Mouse (Mus musculus) liver, postnatal 0 days (tissue): ENCODE data around the gene Gata3. TPM values are rescaled to one million over a fixed set of nuclear protein-coding genes. Genes with fewer than 3 reads are reported as not detected.
A peak's percentile ranks its signal among the peaks of the same experiment; 100 is the strongest.

Experiments used
- ATAC-seq: fragments of 200-750 bp; cut with Nextera tagmentation; 2 replicates; pipeline ENCODE4 v1.8.0; 2017; ENCODE audit warnings: mild to moderate bottlenecking, moderate library complexity
- DNase-seq: peaks from one replicate; pipeline ENCODE4 v3.0.0-alpha.2; 2016
- H3K27ac ChIP-seq: fragments of 300-500 bp; sonication (generic); 2 replicates; pipeline ENCODE4 v1.5.1; 2014; ENCODE audit warnings: antibody characterized with exemption, moderate library complexity, mild to moderate bottlenecking, low read depth
- H3K27me3 ChIP-seq: fragments of 300-500 bp; sonication (generic); 2 replicates; pipeline ENCODE4 v1.6.1; 2014; ENCODE audit warnings: low read length, control low read depth, mixed read lengths; ENCODE audit not compliant: insufficient read depth
- H3K36me3 ChIP-seq: fragments of 300-500 bp; sonication (generic); replicated peaks from 2 replicates; pipeline ENCODE4 v1.6.1; 2014; ENCODE audit warnings: mild to moderate bottlenecking, control low read depth, low read length, moderate library complexity, mixed read lengths; ENCODE audit not compliant: insufficient read depth
- H3K4me1 ChIP-seq: fragments of 300-500 bp; sonication (generic); 2 replicates; pipeline ENCODE4 v1.6.1; 2014; ENCODE audit warnings: antibody characterized with exemption, mild to moderate bottlenecking, control low read depth; ENCODE audit not compliant: insufficient read depth
- H3K4me2 ChIP-seq: fragments of 300-500 bp; sonication (generic); 2 replicates; pipeline ENCODE4 v1.6.1; 2014; ENCODE audit warnings: low read depth, mild to moderate bottlenecking, low read length, moderate library complexity, mixed read lengths
- H3K4me3 ChIP-seq: fragments of 300-500 bp; sonication (generic); 2 replicates; pipeline ENCODE4 v1.5.1; 2014; ENCODE audit warnings: low read depth, low read length
- H3K9ac ChIP-seq: fragments of 300-500 bp; sonication (generic); replicated peaks from 2 replicates; pipeline ENCODE4 v1.6.1; 2014; ENCODE audit warnings: mild to moderate bottlenecking, moderate library complexity
- H3K9me3 ChIP-seq: fragments of 300-500 bp; sonication (generic); 2 replicates; pipeline ENCODE4 v1.6.1; 2016; ENCODE audit warnings: mild to moderate bottlenecking, control low read depth, low read length, mixed read lengths
- CTCF ChIP-seq: sonication (generic); IDR thresholded peaks from 2 replicates; pipeline ENCODE4 v1.5.1; 2016; ENCODE audit warnings: antibody characterized with exemption, low read depth
- EP300 ChIP-seq: IDR thresholded peaks from 2 replicates; pipeline ENCODE4 v1.6.1; 2016; ENCODE audit warnings: antibody characterized with exemption, low read depth, mild to moderate bottlenecking
- WGBS: fragments of 180-500 bp; shearing (Covaris S2); extraction: QIAGEN DNeasy Blood & Tissue Kit; methylation state at CpG from one replicate; pipeline ENCODE4 v1.1.7; 2014; ENCODE audit not compliant: insufficient replicate concordance; 5-methylcytosine and 5-hydroxymethylcytosine counted together
- polyA plus RNA-seq: library from polyadenylated mRNA; unstranded; fragments of >200 nt; fragmentation: Nextera tagmentation; extraction: Ambion mirVana; gene quantifications from 2 replicates; pipeline ENCODE4 v1.2.1, GENCODE M21; 2015

Gata3 gene
- polyA plus RNA-seq, 1 experiment from 2014 or later = 1.3 TPM

DNA sequence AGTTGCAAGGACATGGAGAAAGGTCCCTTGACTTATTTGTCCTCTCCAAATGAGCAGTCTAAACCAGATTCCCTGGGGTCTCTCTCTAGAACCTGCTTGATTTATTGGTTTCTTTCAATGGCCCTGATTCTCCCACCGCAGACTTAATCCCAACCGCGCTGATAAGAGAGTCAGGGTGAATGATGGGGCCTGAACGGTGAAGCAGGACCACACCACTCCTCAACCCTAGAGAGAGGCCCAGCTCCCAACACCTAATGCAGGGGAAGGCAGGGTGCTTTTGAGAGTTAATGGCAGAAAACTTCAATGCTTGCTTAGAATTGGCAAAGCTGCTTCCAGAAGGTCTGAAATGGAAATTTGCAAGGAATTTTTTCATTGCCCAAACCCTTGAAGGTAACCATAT, 14.6 kb downstream of the Gata3 start:
- DNase-seq = no peak
- TF ChIP-seq EP300 (no peak), CTCF (no peak)
- no peak for ATAC-seq
- no peaks in the 10 kb centered on the region for H3K9me3 ChIP-seq
- H3K4me1 ChIP-seq = peaks cover 17% of the 10 kb centered on the region
- H3K9ac ChIP-seq = no peak overlapping the region
- peak overlapping the region; percentile 97; the same call in 1 of the 2 replicates for H3K4me2 ChIP-seq
- H3K36me3 ChIP-seq = no peaks in the 10 kb centered on the region
- 47% methylated on average over 4 of the region's 4 CpGs for WGBS
- no peak overlapping the region for H3K4me3 ChIP-seq
- H3K27ac ChIP-seq = no peak overlapping the region
- H3K27me3 ChIP-seq = peaks cover 57% of the 10 kb centered on the region

DNA sequence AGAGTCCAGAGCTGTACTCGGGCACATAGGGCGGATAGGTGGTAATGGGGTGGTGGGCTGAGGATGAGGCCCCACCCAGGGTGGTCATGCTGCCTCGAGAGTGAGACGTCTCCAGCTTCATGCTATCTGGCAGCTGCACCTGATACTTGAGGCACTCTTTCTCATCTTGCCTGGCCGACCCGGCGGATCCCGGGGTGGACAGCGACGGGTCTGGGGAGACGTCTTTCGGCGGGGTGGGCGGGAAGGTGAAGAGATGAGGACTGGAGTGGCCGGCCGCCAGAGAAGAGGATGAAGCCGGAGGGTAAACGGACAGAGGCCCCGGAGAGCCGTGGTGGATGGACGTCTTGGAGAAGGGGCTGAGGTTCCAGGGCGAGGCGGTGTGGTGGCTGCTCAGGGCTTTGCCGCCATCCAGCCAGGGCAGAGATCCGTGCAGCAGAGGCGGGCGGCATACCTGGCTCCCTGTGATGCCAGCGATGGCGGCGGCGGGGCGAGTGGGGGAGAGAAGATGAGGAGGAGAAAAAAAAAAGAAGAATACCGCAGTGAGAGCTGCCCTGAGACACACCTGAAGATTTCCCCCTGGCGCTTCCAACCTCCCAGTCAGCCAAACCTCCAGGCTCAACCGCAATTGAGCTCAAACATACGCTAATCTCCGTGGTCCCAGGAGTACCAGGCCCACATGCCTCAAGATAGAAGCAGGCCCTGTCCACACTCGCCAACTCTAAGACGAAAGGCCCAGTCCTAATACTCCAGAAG, 15.2 kb downstream of the Gata3 start:
- Histone ChIP-seq H3K4me1 (peaks cover 17% of the 10 kb centered on the region), H3K4me3 (no peak overlapping the region), H3K27ac (no peak overlapping the region), H3K36me3 (no peaks in the 10 kb centered on the region), H3K9ac (no peak overlapping the region), H3K9me3 (no peaks in the 10 kb centered on the region), H3K27me3 (peaks cover 51% of the 10 kb centered on the region), H3K4me2 (no peak overlapping the region)
- no peak for ATAC-seq
- TF ChIP-seq CTCF = no peak
- no peak for TF ChIP-seq EP300
- 56% methylated on average over 32 of the region's 39 CpGs for WGBS
- DNase-seq = no peak

DNA sequence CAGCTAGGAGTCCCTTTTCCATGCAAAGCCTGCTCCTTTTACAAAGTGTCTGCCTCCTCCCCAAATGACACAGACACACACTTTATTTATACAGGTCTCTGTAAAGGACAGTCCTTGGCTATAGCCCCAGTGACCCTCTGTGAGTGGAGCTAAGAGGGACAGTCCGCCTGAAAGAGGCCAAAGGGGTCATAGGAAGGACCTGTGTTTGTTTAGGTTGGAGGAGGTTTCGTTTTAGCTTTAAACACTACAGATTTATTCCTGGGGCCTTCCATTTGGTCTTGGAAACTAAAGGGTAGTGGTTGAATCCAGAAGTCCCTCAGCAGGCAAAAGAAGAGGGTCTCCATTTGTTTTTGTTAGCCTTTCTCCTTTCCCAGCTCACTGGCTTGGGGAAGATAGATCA, 16.1 kb downstream of the Gata3 start:
- Histone ChIP-seq H3K27me3 (peaks cover 45% of the 10 kb centered on the region), H3K4me3 (no peak overlapping the region), H3K9ac (no peak overlapping the region), H3K36me3 (no peaks in the 10 kb centered on the region), H3K4me2 (no peak overlapping the region), H3K9me3 (no peaks in the 10 kb centered on the region), H3K27ac (no peak overlapping the region), H3K4me1 (peaks cover 17% of the 10 kb centered on the region)
- no peak for TF ChIP-seq EP300
- no peak for TF ChIP-seq CTCF
- 46% methylated on average over 2 of the region's 2 CpGs for WGBS
- no peak for ATAC-seq
- DNase-seq = no peak

DNA sequence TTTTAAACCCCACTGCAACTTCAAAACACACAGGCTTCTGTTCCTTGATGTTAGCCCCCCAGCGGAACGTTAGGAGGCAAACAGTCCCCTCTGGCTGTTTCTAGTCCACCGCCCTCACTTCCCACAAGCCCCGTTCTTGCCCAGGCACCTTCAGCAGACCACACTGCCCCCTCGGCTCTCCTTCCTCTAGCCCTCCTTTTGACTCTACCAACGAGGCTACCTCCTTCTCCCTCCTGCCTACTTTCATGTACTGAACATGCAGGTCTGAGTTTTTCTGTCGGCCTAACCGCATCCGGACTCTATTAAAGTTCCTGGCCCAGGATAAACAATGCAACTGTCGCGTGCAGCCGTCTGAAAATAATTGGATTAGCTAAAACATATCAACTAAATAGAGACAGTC, 17.2 kb downstream of the Gata3 start:
- DNase-seq = no peak
- WGBS = 27% methylated on average over 12 of the region's 12 CpGs

DNA sequence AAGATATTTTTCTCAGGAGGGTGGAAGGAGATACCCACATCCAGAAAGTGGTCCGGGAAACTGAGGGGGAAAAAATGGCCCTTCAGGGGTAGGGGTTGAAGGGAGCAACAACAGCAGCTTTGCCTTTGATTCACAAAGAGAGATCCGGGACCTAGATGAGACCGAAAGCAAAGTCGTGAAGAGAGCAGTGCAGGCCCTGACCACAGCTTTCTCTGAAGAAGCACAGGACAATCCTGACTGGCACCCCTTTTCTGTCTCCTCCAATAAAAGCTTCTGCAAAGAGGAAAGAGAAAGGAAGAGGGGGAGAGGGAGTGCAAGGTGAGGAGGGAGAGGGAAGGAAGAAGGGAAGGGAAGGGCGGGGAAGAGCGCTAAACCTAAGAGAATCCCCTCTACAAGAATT, 18.0 kb downstream of the Gata3 start:
- H3K4me3 ChIP-seq = no peak overlapping the region
- WGBS = 40% methylated on average over 6 of the region's 6 CpGs
- no peak for TF ChIP-seq CTCF
- no peak for TF ChIP-seq EP300
- H3K36me3 ChIP-seq = no peaks in the 10 kb centered on the region
- no peak overlapping the region for H3K4me2 ChIP-seq
- H3K27ac ChIP-seq = no peak overlapping the region
- no peaks in the 10 kb centered on the region for H3K9me3 ChIP-seq
- DNase-seq = no peak
- 0 out of 2 replicates have a peak, but pooled peaks cover 6% of the 10 kb centered on the region for H3K4me1 ChIP-seq
- H3K9ac ChIP-seq = no peak overlapping the region
- ATAC-seq = no peak
- peaks cover 26% of the 10 kb centered on the region for H3K27me3 ChIP-seq

More for the DNA sequence above, 17.2 kb downstream of the Gata3 start:
- no peaks in the 10 kb centered on the region for H3K36me3 ChIP-seq
- H3K4me2 ChIP-seq = no peak overlapping the region
- H3K4me3 ChIP-seq = no peak overlapping the region
- no peak overlapping the region for H3K9ac ChIP-seq
- H3K27me3 ChIP-seq = peaks cover 35% of the 10 kb centered on the region
- no peak overlapping the region for H3K27ac ChIP-seq
- ATAC-seq = no peak
- H3K9me3 ChIP-seq = no peaks in the 10 kb centered on the region
- TF ChIP-seq CTCF = no peak
- no peak for TF ChIP-seq EP300
- peaks cover 11% of the 10 kb centered on the region for H3K4me1 ChIP-seq

DNA sequence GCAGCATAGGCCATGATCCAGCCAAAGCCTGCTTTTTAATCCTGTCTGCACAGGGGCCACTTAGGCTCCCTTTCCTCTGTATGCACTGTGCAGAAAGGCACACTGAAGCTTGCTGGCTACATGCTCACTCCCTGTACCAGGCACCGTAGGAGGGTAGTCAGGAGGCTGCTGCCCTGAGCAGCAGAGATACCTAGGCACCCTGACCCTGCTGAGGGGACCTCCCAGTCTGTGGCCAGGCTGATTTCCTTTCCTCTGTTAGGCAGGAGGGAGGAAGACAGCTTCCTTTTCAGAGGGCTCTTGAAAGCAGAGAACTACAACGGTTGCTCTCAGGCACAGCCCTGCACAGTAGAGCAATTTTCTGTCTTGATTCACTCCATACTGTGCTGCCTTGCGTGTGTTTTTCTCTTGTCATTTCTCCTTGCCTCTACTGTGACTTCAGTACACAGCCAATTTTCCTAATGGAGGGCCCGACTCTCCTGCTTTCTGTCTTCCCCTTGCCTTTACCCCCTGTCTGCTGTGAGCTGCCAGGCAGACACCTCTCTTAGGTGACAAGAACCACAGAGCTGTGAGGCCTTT, 18.6 kb downstream of the Gata3 start:
- no peak for ATAC-seq
- no peak for DNase-seq
- Histone ChIP-seq H3K4me1 (0 out of 2 replicates have a peak, but pooled peaks cover 6% of the 10 kb centered on the region), H3K27me3 (peaks cover 21% of the 10 kb centered on the region), H3K4me3 (no peak overlapping the region), H3K36me3 (no peaks in the 10 kb centered on the region), H3K9ac (no peak overlapping the region), H3K9me3 (no peaks in the 10 kb centered on the region), H3K4me2 (no peak overlapping the region), H3K27ac (no peak overlapping the region)
- WGBS = 30% methylated on average over 4 of the region's 4 CpGs
- TF ChIP-seq CTCF (no peak), EP300 (no peak)
